Mouse (Mus musculus): ENCODE data around the gene Thap2.

DNA sequence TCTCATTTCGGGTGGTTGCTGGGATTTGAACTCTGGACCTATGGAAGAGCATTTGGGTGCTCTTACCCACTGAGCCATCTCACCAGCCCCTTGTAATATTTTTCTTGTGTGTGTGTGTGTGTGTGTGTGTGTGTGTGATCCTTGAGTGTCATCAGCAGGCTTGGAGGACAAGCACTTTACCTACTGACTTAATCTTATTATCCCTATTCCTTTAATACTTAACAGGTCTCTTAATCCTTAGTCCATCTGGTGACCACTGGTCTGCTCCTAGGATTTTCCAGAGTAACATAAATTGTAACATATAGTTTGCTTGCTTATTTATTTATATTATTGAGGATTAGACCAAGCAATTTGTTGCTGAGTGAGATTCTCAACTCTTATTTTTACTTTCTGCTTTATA lies 7.7 kb upstream of the Thap2 start:
- TF ChIP-seq CTCF (IDR thresholded peaks at IDR 0.05; ENCODE audit: borderline replicate concordance, insufficient read depth, low read depth, low read length) (no peak), POLR2A (IDR thresholded peaks at IDR 0.05; ENCODE audit: borderline replicate concordance, insufficient read depth, low read length) (no peak)
